Mouse (Mus musculus) embryonic stem cell, embryonic (primary cell): ENCODE measurements at regions not wholly inside any gene's neighbourhood (a gene's known extent, or its start where the extent isn't known, plus 50 kb on each side); places are given as distances from the start of the nearest gene placed in this dataset.

Experiments used
- CTCF ChIA-PET, 4 experiments: fragments of 300-600 bp in 2 of 4; fragments of 350-600 bp in 2 of 4; sonication (Branson Sonifier 250); formaldehyde crosslinking; loops; one replicate each; lab custom pipeline; 2022; ENCODE audit warnings: inconsistent platforms in 2 of 4; lab: Charles Lee
- POLR2A ChIA-PET, 4 experiments: fragments of 300-600 bp in 2 of 4; fragments of 350-600 bp in 2 of 4; sonication (Branson Sonifier 250); formaldehyde crosslinking; loops; one replicate each; lab custom pipeline; 2022; ENCODE audit warnings: antibody characterized with exemption in 4 of 4, inconsistent platforms in 1 of 4; lab: Charles Lee

DNA sequence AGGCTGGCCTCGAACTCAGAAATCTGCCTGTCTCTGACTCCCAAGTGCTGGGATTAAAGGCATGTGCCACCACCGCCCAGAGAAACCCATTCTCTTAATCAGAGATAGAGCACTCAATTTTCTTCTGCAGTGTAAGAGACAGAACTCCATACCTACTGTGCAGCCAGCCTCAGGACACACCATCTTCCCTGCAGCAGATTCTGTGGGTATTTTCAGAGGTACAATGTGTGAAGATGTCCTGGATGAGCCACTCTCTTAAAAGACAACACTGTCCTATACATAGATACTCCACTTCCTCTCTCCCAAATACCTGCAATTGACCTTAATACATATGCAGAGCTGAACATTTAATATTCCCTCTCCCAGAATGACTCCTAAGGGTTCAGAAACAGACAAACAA, 111.5 kb downstream of the Nr1d2 start:
- ChIA-PET POLR2A (no interaction called here), CTCF (no interaction called here)

DNA sequence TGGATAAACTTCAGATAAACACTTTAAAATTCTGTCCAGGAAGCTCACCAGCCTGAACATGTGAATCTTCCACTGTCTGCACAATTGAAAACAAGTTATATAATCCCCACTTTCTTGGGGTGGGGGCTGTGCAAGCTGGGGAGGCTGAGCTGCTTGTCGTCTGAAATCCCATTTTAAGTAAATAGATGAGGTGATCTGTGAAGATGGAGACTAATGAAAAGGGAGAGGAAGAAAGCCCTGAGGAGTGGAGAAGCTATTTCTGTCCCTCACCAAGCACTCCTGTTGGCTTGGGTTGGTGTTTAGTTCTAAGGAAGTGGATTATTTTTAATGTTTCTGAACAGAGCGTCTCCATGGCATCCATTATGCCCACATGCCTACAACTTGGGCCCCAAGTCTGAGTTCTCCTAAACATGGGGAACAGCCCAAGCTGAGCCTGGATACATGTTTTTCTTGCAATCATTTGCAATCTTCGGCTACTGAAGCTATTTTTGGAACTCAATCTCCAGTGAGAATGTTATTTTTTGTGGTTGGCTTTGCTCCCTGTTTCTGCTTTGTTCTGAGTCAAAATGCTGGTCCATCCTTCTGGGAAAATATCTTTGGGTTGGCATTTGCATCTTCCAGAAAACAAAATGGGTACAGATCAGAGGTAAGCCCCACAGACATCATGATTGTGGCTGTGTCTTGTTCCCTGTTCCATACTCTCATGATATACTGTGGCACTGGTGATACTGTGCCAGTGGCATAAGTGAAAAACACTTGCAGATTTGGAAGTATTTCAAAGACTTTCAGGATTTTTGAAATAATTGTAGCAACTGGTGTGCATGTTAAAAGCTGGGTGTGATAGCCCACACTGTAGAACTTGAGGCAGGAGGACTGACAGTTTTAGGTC, 131.8 kb downstream of the Nr1d2 start:
- CTCF ChIA-PET: no interaction called here
- POLR2A ChIA-PET: interaction anchor here in 1 of 4 experiments (0.5 kb wide), 1 partner anchor 152 kb away, joined by 5 read pairs; no protein-coding TSS in a partner anchor

DNA sequence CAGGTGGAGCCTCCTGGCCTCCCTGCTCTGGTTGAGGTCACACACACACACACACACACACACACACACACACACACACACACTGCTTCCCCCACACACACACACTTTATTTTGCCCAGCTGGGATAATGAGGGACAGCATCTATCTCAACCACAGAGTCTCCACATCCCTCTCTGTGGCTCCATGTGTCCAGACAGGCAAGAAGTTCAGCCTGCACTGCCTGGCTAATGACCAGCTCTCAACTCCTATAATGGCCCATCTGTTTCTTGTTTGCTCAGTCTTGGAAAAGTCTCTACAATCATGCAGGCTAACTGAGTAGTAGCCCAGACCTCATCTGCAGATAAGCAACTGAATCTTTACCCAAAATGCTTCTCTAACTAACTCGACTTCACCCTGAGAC, 133.3 kb downstream of the Nr1d2 start:
- POLR2A ChIA-PET: interaction anchor here in 1 of 4 experiments (0.6 kb wide), 1 partner anchor 51 kb away, joined by 3 read pairs; no protein-coding TSS in a partner anchor
- CTCF ChIA-PET: interaction anchor here in 1 of 4 experiments (0.7 kb wide), 1 partner anchor 1899 kb away, joined by 7 read pairs; no protein-coding TSS in a partner anchor

DNA sequence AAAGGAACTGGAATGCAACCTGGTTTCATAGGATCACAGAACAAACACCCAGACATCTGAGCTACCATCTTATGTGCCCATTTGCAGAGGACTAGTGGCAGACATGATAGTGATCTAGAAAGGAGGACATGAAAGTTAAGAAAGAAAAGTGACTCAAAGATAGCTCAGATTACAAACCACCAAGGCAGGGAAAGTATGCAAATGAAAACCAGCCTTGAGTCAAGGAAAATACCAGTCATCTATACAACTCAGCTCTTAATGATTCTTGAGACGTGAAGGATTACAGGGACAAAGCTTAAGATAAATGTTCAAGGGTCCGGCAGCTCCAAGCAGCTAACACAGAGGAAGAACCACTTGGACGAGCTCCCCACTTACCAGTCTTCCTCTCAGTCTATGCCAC, 138.7 kb downstream of the Nr1d2 start:
- ChIA-PET CTCF (no interaction called here), POLR2A (interaction anchor here in 1 of 4 experiments (1.1 kb wide), 1 partner anchor 10 kb away, joined by 3 read pairs; no protein-coding TSS in a partner anchor)
